Mouse (Mus musculus) A20 (cell line): Measurements from ENCODE around the gene Hccs.
"Not testable (repeated sequence)": the region's sequence is repeated elsewhere in the genome, so short reads cannot be mapped to it uniquely, and the experiment has no call there.

Experiments
- DNase-seq: peaks from one replicate; pipeline ENCODE4 v3.0.0-alpha.2; 2011; ENCODE audit warnings: low read depth, low spot score

Gene Hccs

GRCm38 (mm10) chrX:169319945-169320667 is at the start of gene Hccs:
TSS of gene Hccs (minus strand) at chrX:169320372.
- peak; percentile 92 for DNase-seq

- no peak for DNase-seq
Observed at GRCm38 (mm10) chrX:169357146-169357772, 37.1 kb upstream of the Hccs start.

GRCm38 (mm10) chrX:169338213-169338612 is 18.0 kb upstream of the Hccs start:
- no peak for DNase-seq

GRCm38 (mm10) chrX:169337559-169337958 is 17.4 kb upstream of the Hccs start:
- no peak for DNase-seq

- DNase-seq, result peak; percentile 19
Observed at GRCm38 (mm10) chrX:169332264-169332663, 12.1 kb upstream of the Hccs start.

- peak; percentile 58 for DNase-seq
Observed at GRCm38 (mm10) chrX:169325929-169326595, 5.9 kb upstream of the Hccs start.

- not testable (repeated sequence) for DNase-seq
Observed at GRCm38 (mm10) chrX:169320668-169321005, 465 bp upstream of the Hccs start.

GRCm38 (mm10) chrX:169319066-169319760 is 959 bp downstream of the Hccs start:
- no peak for DNase-seq

GRCm38 (mm10) chrX:169308559-169308958 is 11.6 kb downstream of the Hccs start:
- no peak for DNase-seq

- peak; percentile 58 for DNase-seq
Observed at GRCm38 (mm10) chrX:169303945-169304344, 16.2 kb downstream of the Hccs start.

- DNase-seq, result no peak
Observed at GRCm38 (mm10) chrX:169302271-169303045, 17.7 kb downstream of the Hccs start.

GRCm38 (mm10) chrX:169299579-169299978 is 20.6 kb downstream of the Hccs start:
- peak; percentile 36 for DNase-seq

- DNase-seq, result no peak
Observed at GRCm38 (mm10) chrX:169263433-169264172, 56.6 kb downstream of the Hccs start.

GRCm38 (mm10) chrX:169262212-169262611 is 58.0 kb downstream of the Hccs start:
- DNase-seq, result no peak

GRCm38 (mm10) chrX:169261034-169261433 is 59.1 kb downstream of the Hccs start:
- DNase-seq, result no peak

GRCm38 (mm10) chrX:169256741-169257140 is 63.4 kb downstream of the Hccs start:
- no peak for DNase-seq

- DNase-seq, result no peak
Observed at GRCm38 (mm10) chrX:169255915-169256314, 64.3 kb downstream of the Hccs start.

GRCm38 (mm10) chrX:169222357-169223062 is 97.7 kb downstream of the Hccs start:
- DNase-seq, result no peak

GRCm38 (mm10) chrX:169220064-169220463 is 100.1 kb downstream of the Hccs start:
- no peak for DNase-seq

GRCm38 (mm10) chrX:169210019-169210418 is 110.2 kb downstream of the Hccs start:
- DNase-seq, result no peak
